Mouse (Mus musculus): ENCODE measurements at regions not wholly inside any gene's neighbourhood (a gene's known extent, or its start where the extent isn't known, plus 50 kb on each side); places are given as distances from the start of the nearest gene placed in this dataset.

- TF ChIP-seq CTCF (IDR thresholded peaks at IDR 0.05; ENCODE audit: insufficient read depth, low read length) (no peak), POLR2A (IDR thresholded peaks at IDR 0.05; ENCODE audit: borderline replicate concordance, extremely low read depth, low read depth, low read length) (no peak)
- Histone ChIP-seq H3K4me3 (replicated peaks; ENCODE audit: extremely low read depth, low read depth, low read length) (no peak overlapping the region), H3K4me1 (ENCODE audit: control insufficient read depth, insufficient read depth, low read length) (no peaks in the 10 kb centered on the region)
- DNase-seq: no peak
- WGBS: 88% methylated on average over 6 of the region's 6 CpGs
Observed at GRCm38 (mm10) chr15:93787361-93787760, 191.7 kb upstream of the Prickle1 start.

GRCm38 (mm10) chr15:93785846-93786412 is 190.2 kb upstream of the Prickle1 start:
- no peak for DNase-seq
- no peak for TF ChIP-seq POLR2A (IDR thresholded peaks at IDR 0.05; ENCODE audit: borderline replicate concordance, extremely low read depth, low read depth, low read length)
- TF ChIP-seq CTCF (IDR thresholded peaks at IDR 0.05; ENCODE audit: insufficient read depth, low read length): no peak
- Histone ChIP-seq H3K4me3 (replicated peaks; ENCODE audit: extremely low read depth, low read depth, low read length) (no peak overlapping the region), H3K4me1 (ENCODE audit: control insufficient read depth, insufficient read depth, low read length) (no peaks in the 10 kb centered on the region)
- 84% methylated on average over 11 of the region's 11 CpGs for WGBS

- no peak for DNase-seq
- Histone ChIP-seq H3K4me1 (ENCODE audit: control insufficient read depth, insufficient read depth, low read length) (no peaks in the 10 kb centered on the region), H3K4me3 (replicated peaks; ENCODE audit: extremely low read depth, low read depth, low read length) (no peak overlapping the region)
- 85% methylated on average over 4 of the region's 4 CpGs for WGBS
- TF ChIP-seq CTCF (IDR thresholded peaks at IDR 0.05; ENCODE audit: insufficient read depth, low read length): no peak
- TF ChIP-seq POLR2A (IDR thresholded peaks at IDR 0.05; ENCODE audit: borderline replicate concordance, extremely low read depth, low read depth, low read length): no peak
Observed at GRCm38 (mm10) chr15:93783736-93784135, 188.0 kb upstream of the Prickle1 start.

GRCm38 (mm10) chr15:93775199-93775745 is 179.6 kb upstream of the Prickle1 start:
- WGBS: 65% methylated on average over 12 of the region's 12 CpGs
- no peak for DNase-seq

DNA sequence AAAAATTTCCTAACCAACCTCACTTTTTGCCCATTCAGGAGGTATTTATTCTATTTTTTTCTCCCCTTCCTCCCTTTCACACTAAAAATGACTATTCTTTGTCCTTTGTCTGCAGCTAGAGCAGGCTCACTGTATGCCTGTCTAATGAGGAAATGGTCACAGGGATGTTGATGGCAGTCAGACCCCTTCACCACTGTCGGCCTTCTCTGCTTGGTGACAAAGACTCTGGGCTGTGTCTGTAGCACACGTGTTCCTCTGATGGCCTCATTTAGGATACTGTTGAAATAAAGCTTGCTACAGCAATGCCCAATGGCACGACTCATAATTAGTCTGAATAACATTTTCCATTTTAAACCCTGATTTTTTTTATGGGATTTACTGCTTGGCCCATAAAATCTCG is 178.6 kb upstream of the Prickle1 start:
- Histone ChIP-seq H3K4me3 (replicated peaks; ENCODE audit: extremely low read depth, low read depth, low read length) (no peak overlapping the region), H3K4me1 (ENCODE audit: control insufficient read depth, insufficient read depth, low read length) (no peaks in the 10 kb centered on the region)
- WGBS: 67% methylated on average over 4 of the region's 4 CpGs
- TF ChIP-seq CTCF (IDR thresholded peaks at IDR 0.05; ENCODE audit: insufficient read depth, low read length): no peak
- no peak for TF ChIP-seq POLR2A (IDR thresholded peaks at IDR 0.05; ENCODE audit: borderline replicate concordance, extremely low read depth, low read depth, low read length)
- DNase-seq: no peak

More at GRCm38 (mm10) chr15:93775199-93775745, 179.6 kb upstream of the Prickle1 start:
- TF ChIP-seq CTCF (IDR thresholded peaks at IDR 0.05; ENCODE audit: insufficient read depth, low read length) (no peak), POLR2A (IDR thresholded peaks at IDR 0.05; ENCODE audit: borderline replicate concordance, extremely low read depth, low read depth, low read length) (no peak)
- Histone ChIP-seq H3K4me3 (replicated peaks; ENCODE audit: extremely low read depth, low read depth, low read length) (no peak overlapping the region), H3K4me1 (ENCODE audit: control insufficient read depth, insufficient read depth, low read length) (no peaks in the 10 kb centered on the region)

- Histone ChIP-seq H3K4me1 (ENCODE audit: control insufficient read depth, insufficient read depth, low read length) (no peaks in the 10 kb centered on the region), H3K4me3 (replicated peaks; ENCODE audit: extremely low read depth, low read depth, low read length) (no peak overlapping the region)
- WGBS: 61% methylated on average over 3 of the region's 3 CpGs
- no peak for DNase-seq
- TF ChIP-seq CTCF (IDR thresholded peaks at IDR 0.05; ENCODE audit: insufficient read depth, low read length) (no peak), POLR2A (IDR thresholded peaks at IDR 0.05; ENCODE audit: borderline replicate concordance, extremely low read depth, low read depth, low read length) (no peak)
Observed at GRCm38 (mm10) chr15:93766981-93767380, 171.3 kb upstream of the Prickle1 start.

DNA sequence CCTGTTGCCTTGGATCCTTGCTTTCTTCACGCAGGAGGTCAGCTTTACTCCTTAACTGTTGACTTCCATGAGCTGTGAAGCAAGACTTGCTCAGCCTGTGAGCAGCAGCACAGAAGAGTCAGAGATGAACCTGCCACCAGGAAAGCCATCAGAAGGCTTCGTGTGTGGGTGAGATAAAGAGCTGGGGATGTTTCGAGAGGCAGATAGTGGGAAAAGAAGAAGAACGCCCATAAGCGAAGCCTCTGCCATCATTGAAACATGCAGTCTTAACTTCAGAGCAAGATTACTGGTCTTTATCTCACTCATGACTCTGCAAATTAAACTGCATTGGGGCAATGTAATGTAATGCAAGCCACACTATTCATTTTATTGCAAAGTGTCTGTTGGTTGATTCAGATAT is 167.4 kb upstream of the Prickle1 start:
- TF ChIP-seq POLR2A (IDR thresholded peaks at IDR 0.05; ENCODE audit: borderline replicate concordance, extremely low read depth, low read depth, low read length): no peak
- no peak for TF ChIP-seq CTCF (IDR thresholded peaks at IDR 0.05; ENCODE audit: insufficient read depth, low read length)
- WGBS: 81% methylated on average over 5 of the region's 5 CpGs
- DNase-seq: no peak
- no peaks in the 10 kb centered on the region; the same call in 1 of the 2 replicates for H3K4me1 ChIP-seq (ENCODE audit: control insufficient read depth, insufficient read depth, low read length)
- no peak overlapping the region for H3K4me3 ChIP-seq (replicated peaks; ENCODE audit: extremely low read depth, low read depth, low read length)

DNA sequence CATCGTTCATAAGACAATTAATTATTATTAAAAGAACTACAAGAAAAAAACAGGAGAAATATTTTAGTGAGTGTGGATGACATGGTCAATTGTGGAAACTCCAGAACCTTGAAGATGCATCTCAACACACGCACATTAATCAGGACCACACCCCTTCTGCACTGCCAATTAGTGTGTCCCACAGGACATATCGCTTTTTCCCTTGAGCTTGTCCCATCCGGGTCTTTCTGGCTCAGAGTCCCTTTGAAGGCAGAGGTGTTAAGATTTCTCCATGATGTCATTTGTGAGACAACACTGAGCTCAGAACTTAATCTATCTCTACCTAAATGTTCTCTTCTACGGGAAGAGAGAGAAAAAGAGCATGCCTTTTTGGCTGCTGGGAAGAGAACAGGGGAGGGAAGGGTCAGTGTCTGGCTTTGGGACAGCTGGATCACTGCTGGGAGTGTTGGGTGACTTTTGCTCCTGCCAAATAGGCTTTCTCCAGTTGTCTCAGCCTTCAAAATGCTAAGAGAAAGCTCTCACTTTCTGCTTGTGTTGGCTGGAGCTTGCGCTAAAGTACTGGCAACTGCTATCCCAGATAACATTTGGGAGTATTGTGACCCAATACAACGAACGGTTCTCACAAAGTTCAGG is 162.6 kb upstream of the Prickle1 start:
- no peak for DNase-seq
- Histone ChIP-seq H3K4me1 (ENCODE audit: control insufficient read depth, insufficient read depth, low read length) (no peaks in the 10 kb centered on the region; the same call in 1 of the 2 replicates), H3K4me3 (replicated peaks; ENCODE audit: extremely low read depth, low read depth, low read length) (no peak overlapping the region)
- TF ChIP-seq POLR2A (IDR thresholded peaks at IDR 0.05; ENCODE audit: borderline replicate concordance, extremely low read depth, low read depth, low read length) (no peak), CTCF (IDR thresholded peaks at IDR 0.05; ENCODE audit: insufficient read depth, low read length) (no peak)
- 51% methylated on average over 8 of the region's 8 CpGs for WGBS

- H3K4me3 ChIP-seq (replicated peaks; ENCODE audit: extremely low read depth, low read depth, low read length): no peak overlapping the region
- TF ChIP-seq POLR2A (IDR thresholded peaks at IDR 0.05; ENCODE audit: borderline replicate concordance, extremely low read depth, low read depth, low read length) (no peak), CTCF (IDR thresholded peaks at IDR 0.05; ENCODE audit: insufficient read depth, low read length) (no peak)
- no peaks in the 10 kb centered on the region; the same call in 1 of the 2 replicates for H3K4me1 ChIP-seq (ENCODE audit: control insufficient read depth, insufficient read depth, low read length)
- whole genome bisulfite sequencing: 73% methylated on average over 5 of the region's 5 CpGs
- DNase-seq: no peak
Observed at GRCm38 (mm10) chr15:93755989-93756388, 160.3 kb upstream of the Prickle1 start.

DNA sequence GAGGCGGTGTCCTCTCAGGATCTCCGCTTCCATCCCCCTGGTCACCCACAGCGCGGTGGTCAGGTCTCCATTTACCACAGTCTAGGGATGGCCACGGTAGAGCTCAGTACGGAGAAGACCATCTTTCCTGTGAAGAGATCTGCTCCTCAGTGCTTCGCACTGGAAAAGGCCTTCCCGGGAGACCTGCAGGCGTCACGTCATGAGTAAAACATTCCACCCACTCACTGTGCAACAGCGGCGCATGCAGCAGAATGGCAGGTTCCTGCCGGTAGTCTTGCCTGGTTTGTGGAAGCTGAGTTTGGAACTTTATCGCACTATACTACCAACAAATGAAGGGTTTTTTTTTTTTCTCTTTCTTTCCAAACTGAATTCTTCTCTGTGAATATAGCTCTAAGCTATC is 156.1 kb upstream of the Prickle1 start:
- 74% methylated on average over 14 of the region's 14 CpGs for WGBS
- Histone ChIP-seq H3K4me1 (ENCODE audit: control insufficient read depth, insufficient read depth, low read length) (peaks cover 2% of the 10 kb centered on the region; the same call in 1 of the 2 replicates), H3K4me3 (replicated peaks; ENCODE audit: extremely low read depth, low read depth, low read length) (no peak overlapping the region)
- TF ChIP-seq CTCF (IDR thresholded peaks at IDR 0.05; ENCODE audit: insufficient read depth, low read length) (no peak), POLR2A (IDR thresholded peaks at IDR 0.05; ENCODE audit: borderline replicate concordance, extremely low read depth, low read depth, low read length) (no peak)
- no peak for DNase-seq

Measured in lung, adult 2 months (tissue).